12 mouse cellular contexts compared by ENCODE assay signal in genomic region chr2:24407701-24408485, GRCm38 (mm10). TPM values are rescaled to one million over a fixed set of nuclear protein-coding genes. Genes with fewer than 3 reads are reported as not detected.
A peak's percentile ranks its signal among the peaks of the same experiment; 100 is the strongest.
DNase-seq lines count a peak whose midpoint lies in the region; ATAC-seq and TF ChIP-seq lines count a peak whose summit lies in the region.
"Had no signal": no experiment of that assay in that cellular context is flagged by ENCODE, and none has a peak within 500 bp of the region (broad histone marks: within the 10 kb centered on the region; RNA-seq: fewer than 3 reads in every experiment).

No protein-coding gene starts in this region.

- H3K36me3 ChIP-seq in hindbrain, embryonic 12.5 days = no peaks in the 10 kb centered on the region
- H3K36me3 ChIP-seq: heart, embryonic 15.5 days; stomach, embryonic 15.5 days had no signal

- H3K9ac ChIP-seq in hindbrain, embryonic 12.5 days = no peak overlapping the region
- H3K9ac ChIP-seq: heart, embryonic 15.5 days; stomach, embryonic 15.5 days had no signal

- H3K27ac ChIP-seq in hindbrain, embryonic 12.5 days = 0 out of 2 replicates have a peak overlapping the region, but pooled peaks have one; percentile 40
- H3K27ac ChIP-seq: heart, embryonic 15.5 days; stomach, embryonic 15.5 days had no signal

- ATAC-seq in frontal cortex, adult (ENCODE audit: low TSS enrichment) = 0 out of 2 replicates have a peak, but pooled peaks have one; percentile 17
- 0 out of 2 replicates have a peak, but pooled peaks have one; percentile 1 for ATAC-seq in hindbrain, embryonic 12.5 days (ENCODE audit: low FRiP score)
- ATAC-seq in activated CD4-positive, CD25-positive, alpha-beta regulatory T cell, adult 4 months = no peak

- H3K4me1 ChIP-seq in hindbrain, embryonic 12.5 days = peaks cover 17% of the 10 kb centered on the region
- H3K4me1 ChIP-seq: stomach, embryonic 15.5 days had no signal

- 18% methylated on average over 4 of the region's 4 CpGs for WGBS in hindbrain, embryonic 12.5 days

- no peaks in the 10 kb centered on the region for H3K9me3 ChIP-seq in hindbrain, embryonic 12.5 days (replicated peaks)
- H3K9me3 ChIP-seq: heart, embryonic 15.5 days; megakaryocyte, embryonic 14.5 days; stomach, embryonic 15.5 days had no signal

- no peak for TF ChIP-seq POLR2A in brain, embryonic 14.5 days (IDR thresholded peaks at IDR 0.05; ENCODE audit: borderline replicate concordance, extremely low read depth, insufficient read depth, insufficient read length, poor library complexity, severe bottlenecking)

- H3K4me2 ChIP-seq in hindbrain, embryonic 12.5 days (replicated peaks) = no peak overlapping the region
- H3K4me2 ChIP-seq: heart, embryonic 15.5 days; liver, embryonic 11.5 days; stomach, embryonic 15.5 days had no signal

- TF ChIP-seq CTCF in brain, embryonic 14.5 days (IDR thresholded peaks at IDR 0.05; ENCODE audit: borderline replicate concordance, extremely low read depth, insufficient read depth, insufficient read length) = no peak

- no peak for DNase-seq in frontal cortex, postnatal 25 days (ENCODE audit: low spot score in 2 of 2)
- DNase-seq in brain, embryonic 14.5 days (ENCODE audit: low read depth) = peak; percentile 64
- DNase-seq in kidney, postnatal 14 days = peak; percentile 79
- no peak for DNase-seq in lung, postnatal 14 days
- no peak for DNase-seq in adrenal gland, postnatal 10 days

- no peak overlapping the region for H3K4me3 ChIP-seq in hindbrain, embryonic 12.5 days
- H3K4me3 ChIP-seq: heart, embryonic 15.5 days; megakaryocyte, embryonic 14.5 days; stomach, embryonic 15.5 days had no signal

- H3K27me3 ChIP-seq in hindbrain, embryonic 12.5 days = peaks cover 24% of the 10 kb centered on the region
- H3K27me3 ChIP-seq: megakaryocyte, embryonic 14.5 days; stomach, embryonic 15.5 days had no signal

RNA-seq across cellular contexts. Expression of gene Psd4, which starts 40.5 kb away (rescaled TPM):
- 0.42 and 0.53 TPM in 2 replicates for polyA plus RNA-seq in brain, embryonic 14.5 days (2012; rRNA removed)
- polyA plus RNA-seq in hindbrain, embryonic 12.5 days (2016; fragmentation: Nextera tagmentation; extraction: Ambion mirVana) = 1.7 and 2.0 TPM in 2 replicates
- polyA plus RNA-seq in activated CD4-positive, CD25-positive, alpha-beta regulatory T cell, adult 4 months (2017; shearing (Covaris generic)) = 10 to 100 TPM; 65.6 to 75.6 TPM
- 1 to 10 TPM; 4.2 to 6.7 TPM for total RNA-seq in adrenal gland, postnatal 10 days (2021)

Comparison
In these comparisons a context has a peak if more than half of its experiments do, and no peak if none do; other contexts are left out.
1. DNase-seq: peak in brain, embryonic 14.5 days (single experiment) and kidney, postnatal 14 days (single experiment); none in frontal cortex, postnatal 25 days (0 of 2), lung, postnatal 14 days (single experiment) and adrenal gland, postnatal 10 days (single experiment).
2. RNA of gene Psd4, which starts 40.5 kb away (polyA plus RNA-seq): 65.6 to 75.6 TPM in activated CD4-positive, CD25-positive, alpha-beta regulatory T cell, adult 4 months; 1.7 to 2.0 TPM in hindbrain, embryonic 12.5 days and 0.42 to 0.53 TPM in brain, embryonic 14.5 days; every median in the first group is over 10 times any median in the second.